Mouse (Mus musculus) ES-E14 (cell line): ENCODE data around the gene Pcp4l1. TPM values are rescaled to one million over a fixed set of nuclear protein-coding genes. Genes with fewer than 3 reads are reported as not detected.

ENCODE experiments used
- DNase-seq: peaks from one replicate; pipeline ENCODE4 v3.0.0-alpha.2; 2013; ENCODE audit warnings: low read depth, low spot score
- H3K27ac ChIP-seq: 2 replicates; pipeline ENCODE4 v1.5.1; 2012; ENCODE audit warnings: low read depth, mild to moderate bottlenecking, low read length, moderate library complexity, mixed read lengths; ENCODE audit not compliant: poor library complexity, insufficient read depth, severe bottlenecking
- H3K36me3 ChIP-seq: 2 replicates; pipeline ENCODE4 v1.6.1; 2012; ENCODE audit warnings: mild to moderate bottlenecking, low read length, moderate library complexity, mixed read lengths; ENCODE audit not compliant: control insufficient read depth, poor library complexity, insufficient read depth, severe bottlenecking
- H3K4me1 ChIP-seq, 2 experiments: fragments of 150-350 bp in 1 of 2; sonication (generic) in 1 of 2; 2 replicates each; pipeline ENCODE4 v1.6.1; 2012; ENCODE audit warnings: low read length in 2 of 2, mild to moderate bottlenecking in 1 of 2, mixed read lengths in 1 of 2; ENCODE audit not compliant: control insufficient read depth in 2 of 2, insufficient read depth in 2 of 2, poor library complexity in 1 of 2
- H3K4me3 ChIP-seq, 2 experiments: fragments of 150-350 bp in 1 of 2; sonication (generic) in 1 of 2; 2 replicates each; pipeline ENCODE4 v1.5.1; 2012; ENCODE audit warnings: low read length in 2 of 2, low read depth in 1 of 2, mild to moderate bottlenecking in 1 of 2, mixed read lengths in 1 of 2; ENCODE audit not compliant: insufficient read depth in 1 of 2, poor library complexity in 1 of 2, severe bottlenecking in 1 of 2
- H3K9ac ChIP-seq: 2 replicates; pipeline ENCODE4 v1.6.1; 2012; ENCODE audit warnings: low read depth, mild to moderate bottlenecking, low read length, mixed read lengths; ENCODE audit not compliant: poor library complexity, insufficient read depth, severe bottlenecking
- H3K9me3 ChIP-seq: fragments of 150-350 bp; sonication (generic); 2 replicates; pipeline ENCODE4 v1.6.1; 2012; ENCODE audit warnings: low read depth, mild to moderate bottlenecking, low read length; ENCODE audit not compliant: control insufficient read depth, insufficient read depth
- CHD2 ChIP-seq: IDR thresholded peaks from 2 replicates; pipeline ENCODE4 v1.6.1; 2014; ENCODE audit warnings: mild to moderate bottlenecking, low read depth, low read length, inconsistent platforms
- HCFC1 ChIP-seq: IDR thresholded peaks from 2 replicates; pipeline ENCODE4 v1.6.1; 2012; ENCODE audit warnings: low read length, inconsistent platforms, borderline replicate concordance; ENCODE audit not compliant: insufficient read depth
- MAFK ChIP-seq: IDR thresholded peaks from 2 replicates; pipeline ENCODE4 v1.6.1; 2014; ENCODE audit warnings: mild to moderate bottlenecking, low read depth, low read length, inconsistent platforms; ENCODE audit not compliant: insufficient read depth
- ZC3H11A ChIP-seq: IDR thresholded peaks from 2 replicates; pipeline ENCODE4 v1.6.1; 2012; ENCODE audit warnings: low read depth, mild to moderate bottlenecking, inconsistent platforms, low read length, borderline replicate concordance
- ZNF384 ChIP-seq: IDR thresholded peaks from 2 replicates; pipeline ENCODE4 v1.6.1; 2012; ENCODE audit warnings: low read depth, low read length, inconsistent platforms
- in situ Hi-C, 2 experiments: fragments of 600-800 bp; cut with MboI; formaldehyde crosslinking; loops; one replicate each; pipeline ENCODE4 v1.15.1; 2025; ENCODE audit warnings: low sequenced_read_pairs in 2 of 2, inconsistent platforms in 1 of 2; ENCODE audit not compliant: unreplicated experiment in 2 of 2
- total RNA-seq: library from RNA; depleted of rRNA; stranded (reverse); fragments of 300-350 nt; gene quantifications from 2 replicates; pipeline ENCODE4 v1.2.3, GENCODE M21; 2012

Gene Pcp4l1
- total RNA-seq, 1 experiment, result 2.2 TPM

DNA sequence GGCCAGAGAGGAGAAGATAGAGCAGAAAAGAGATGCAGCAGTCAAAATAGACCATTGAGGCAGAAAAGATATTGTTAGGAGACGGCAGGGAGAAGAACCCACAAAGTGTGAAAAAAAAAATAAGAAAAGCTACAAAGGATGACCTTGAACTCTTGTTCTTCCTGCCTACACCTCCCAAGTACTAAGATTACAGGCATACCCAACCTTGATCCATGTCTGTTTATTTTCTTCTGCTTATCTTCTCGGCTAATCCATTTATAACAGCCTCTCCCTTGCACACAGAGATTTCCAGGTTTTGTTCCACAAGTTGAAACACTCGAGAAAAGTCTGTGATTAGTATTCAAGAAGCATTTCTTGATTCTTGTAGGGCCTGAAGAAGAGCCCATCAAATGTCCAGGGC is 26.2 kb downstream of the Pcp4l1 start:
- H3K4me1 ChIP-seq, result no peaks in the 10 kb centered on the region
- DNase-seq, result no peak
- no peaks in the 10 kb centered on the region for H3K36me3 ChIP-seq
- no peak overlapping the region for H3K9ac ChIP-seq
- no peak for TF ChIP-seq CHD2
- no peak for TF ChIP-seq HCFC1
- no peak for TF ChIP-seq ZC3H11A
- TF ChIP-seq MAFK, result no peak
- no peak for TF ChIP-seq ZNF384
- no peak overlapping the region for H3K27ac ChIP-seq
- H3K4me3 ChIP-seq, result no peak overlapping the region
- H3K9me3 ChIP-seq, result no peaks in the 10 kb centered on the region
- in situ Hi-C loops, result no loop called here

DNA sequence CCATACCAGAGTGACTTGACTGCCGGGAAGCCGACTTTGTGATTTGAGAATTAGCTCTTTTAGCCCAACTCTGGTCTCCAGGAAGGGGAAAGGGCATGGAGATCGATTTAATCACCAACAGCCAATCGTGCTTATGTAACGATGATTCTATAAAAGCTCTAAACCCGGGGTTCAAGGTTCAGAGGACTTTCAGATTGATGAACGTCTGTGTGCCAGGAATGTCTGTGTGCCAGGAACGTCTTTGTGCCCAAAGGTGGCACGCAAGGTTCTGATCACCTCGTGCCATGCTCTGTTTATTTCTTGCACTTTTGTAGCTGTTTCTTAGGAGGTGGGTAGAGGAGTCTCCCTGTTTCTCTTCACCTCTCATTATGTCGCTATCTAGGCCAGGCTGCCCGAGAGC is 27.2 kb downstream of the Pcp4l1 start:
- Histone ChIP-seq H3K4me3 (no peak overlapping the region), H3K9me3 (no peaks in the 10 kb centered on the region), H3K27ac (no peak overlapping the region), H3K4me1 (no peaks in the 10 kb centered on the region), H3K36me3 (no peaks in the 10 kb centered on the region), H3K9ac (no peak overlapping the region)
- DNase-seq, result no peak
- TF ChIP-seq CHD2 (no peak), HCFC1 (no peak), ZNF384 (no peak), ZC3H11A (no peak), MAFK (no peak)
- in situ Hi-C loops, result no loop called here

GRCm38 (mm10) chr1:171165629-171166345 is 30.3 kb downstream of the Pcp4l1 start:
- DNase-seq, result no peak
- Histone ChIP-seq H3K9me3 (no peaks in the 10 kb centered on the region), H3K27ac (no peak overlapping the region), H3K36me3 (no peaks in the 10 kb centered on the region), H3K4me1 (no peaks in the 10 kb centered on the region), H3K9ac (no peak overlapping the region), H3K4me3 (no peak overlapping the region)
- in situ Hi-C loops, result no loop called here
- TF ChIP-seq ZNF384 (no peak), HCFC1 (no peak), CHD2 (no peak)

- TF ChIP-seq ZC3H11A (no peak), ZNF384 (no peak), CHD2 (no peak), HCFC1 (no peak), MAFK (no peak)
- no peak for DNase-seq
- Histone ChIP-seq H3K9ac (no peak overlapping the region), H3K4me1 (peaks cover 0 to 6% of the 10 kb centered on the region in 2 experiments; a peak in 1 of 4 replicates), H3K4me3 (no peak overlapping the region), H3K27ac (no peak overlapping the region), H3K9me3 (no peaks in the 10 kb centered on the region), H3K36me3 (no peaks in the 10 kb centered on the region)
- in situ Hi-C loops, result no loop called here
Measured at GRCm38 (mm10) chr1:171164258-171164657, 31.8 kb downstream of the Pcp4l1 start.

DNA sequence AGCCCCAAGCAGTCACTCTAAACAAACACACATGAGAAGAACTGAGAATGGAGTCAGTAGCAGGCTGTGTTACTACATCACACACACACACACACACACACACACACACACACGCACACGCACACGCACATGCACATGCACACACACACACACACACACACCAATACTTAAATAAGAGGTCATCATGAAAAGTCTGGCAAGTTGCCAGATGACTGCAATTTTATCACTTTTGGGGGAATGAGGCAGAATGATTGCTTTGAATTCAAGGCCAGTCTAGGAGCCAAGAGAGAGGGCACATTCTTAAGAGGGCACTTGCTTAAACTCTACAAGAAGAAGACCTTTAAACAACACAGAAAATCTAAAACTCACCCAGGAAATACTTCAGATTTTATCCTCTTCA is 33.5 kb downstream of the Pcp4l1 start:
- Histone ChIP-seq H3K9ac (no peak overlapping the region), H3K36me3 (no peaks in the 10 kb centered on the region), H3K4me1 (peaks cover 0 to 7% of the 10 kb centered on the region in 2 experiments; a peak in 1 of 4 replicates), H3K9me3 (no peaks in the 10 kb centered on the region), H3K4me3 (no peak overlapping the region), H3K27ac (no peak overlapping the region)
- no peak for DNase-seq
- in situ Hi-C loops, result no loop called here
- TF ChIP-seq HCFC1 (no peak), ZNF384 (no peak)
